Mouse (Mus musculus): ENCODE measurements around the gene Nt5c2.

Nt5c2 gene

GRCm38 (mm10) chr19:46858200-46858599, 156.8 kb downstream of the Nt5c2 start:
- DNase-seq (ENCODE audit: extremely low read depth, insufficient read length, low spot score) = no peak

- DNase-seq (ENCODE audit: extremely low read depth, insufficient read length, low spot score) = no peak
These were observed 157.5 kb downstream of the Nt5c2 start for GRCm38 (mm10) chr19:46857277-46857989.

GRCm38 (mm10) chr19:46856780-46857179, 158.2 kb downstream of the Nt5c2 start:
- no peak for DNase-seq (ENCODE audit: extremely low read depth, insufficient read length, low spot score)

GRCm38 (mm10) chr19:46856232-46856631, 158.7 kb downstream of the Nt5c2 start:
- DNase-seq (ENCODE audit: extremely low read depth, insufficient read length, low spot score) = no peak

- no peak for DNase-seq (ENCODE audit: extremely low read depth, insufficient read length, low spot score)
These were observed 165.4 kb downstream of the Nt5c2 start for GRCm38 (mm10) chr19:46849443-46849997.

- no peak for DNase-seq (ENCODE audit: extremely low read depth, insufficient read length, low spot score)
These were observed 166.3 kb downstream of the Nt5c2 start for GRCm38 (mm10) chr19:46848381-46849268.

- no peak for DNase-seq (ENCODE audit: extremely low read depth, insufficient read length, low spot score)
These were observed 168.5 kb downstream of the Nt5c2 start for GRCm38 (mm10) chr19:46846459-46846858.

GRCm38 (mm10) chr19:46846056-46846455, 168.9 kb downstream of the Nt5c2 start:
- DNase-seq (ENCODE audit: extremely low read depth, insufficient read length, low spot score) = no peak

- no peak for DNase-seq (ENCODE audit: extremely low read depth, insufficient read length, low spot score)
These were observed 171.9 kb downstream of the Nt5c2 start for GRCm38 (mm10) chr19:46843030-46843429.

- DNase-seq (ENCODE audit: extremely low read depth, insufficient read length, low spot score) = no peak
These were observed 173.9 kb downstream of the Nt5c2 start for GRCm38 (mm10) chr19:46841016-46841415.

- no peak for DNase-seq (ENCODE audit: extremely low read depth, insufficient read length, low spot score)
These were observed 177.5 kb downstream of the Nt5c2 start for GRCm38 (mm10) chr19:46837290-46838079.

GRCm38 (mm10) chr19:46836085-46836484, 178.9 kb downstream of the Nt5c2 start:
- no peak for DNase-seq (ENCODE audit: extremely low read depth, insufficient read length, low spot score)

GRCm38 (mm10) chr19:46835339-46835738, 179.6 kb downstream of the Nt5c2 start:
- no peak for DNase-seq (ENCODE audit: extremely low read depth, insufficient read length, low spot score)

- no peak for DNase-seq (ENCODE audit: extremely low read depth, insufficient read length, low spot score)
These were observed 180.7 kb downstream of the Nt5c2 start for GRCm38 (mm10) chr19:46834301-46834700.
